Mouse (Mus musculus) liver, postnatal 0 days (tissue): ENCODE measurements around the gene Kcnt1.

Source experiments
- CTCF ChIP-seq: sonication (generic); IDR thresholded peaks from 2 replicates; pipeline ENCODE4 v1.5.1; 2016; ENCODE audit warnings: antibody characterized with exemption, low read depth
- EP300 ChIP-seq: IDR thresholded peaks from 2 replicates; pipeline ENCODE4 v1.6.1; 2016; ENCODE audit warnings: antibody characterized with exemption, low read depth, mild to moderate bottlenecking

GRCm38 (mm10) chr2:25887226-25887625 is 23.7 kb downstream of the Kcnt1 start:
- no peak for TF ChIP-seq CTCF
- TF ChIP-seq EP300 = no peak
